Mouse (Mus musculus) neural tube, embryonic 11.5 days (tissue): ENCODE results near the gene Azin2. TPM values are rescaled to one million over a fixed set of nuclear protein-coding genes. Genes with fewer than 3 reads are reported as not detected.

Experiments used
- ATAC-seq: fragments of 200-750 bp; cut with Nextera tagmentation; 2 replicates; pipeline ENCODE4 v1.8.0; 2017; ENCODE audit warnings: moderate number of reproducible peaks, mild to moderate bottlenecking, moderate TSS enrichment, moderate library complexity; ENCODE audit not compliant: insufficient read depth, low FRiP score, low TSS enrichment
- DNase-seq: peaks from one replicate; pipeline ENCODE4 v3.0.0-alpha.2; 2015; ENCODE audit warnings: low spot score
- H3K27ac ChIP-seq: fragments of 300-500 bp; sonication (generic); 2 replicates; pipeline ENCODE4 v1.5.1; 2014; ENCODE audit warnings: low read depth, mild to moderate bottlenecking, low read length
- H3K27me3 ChIP-seq: fragments of 300-500 bp; sonication (generic); 2 replicates; pipeline ENCODE4 v1.6.1; 2014; ENCODE audit warnings: mild to moderate bottlenecking, low read length, mixed read lengths; ENCODE audit not compliant: control insufficient read depth, insufficient read depth
- H3K36me3 ChIP-seq: fragments of 300-500 bp; sonication (generic); 2 replicates; pipeline ENCODE4 v1.6.1; 2014; ENCODE audit warnings: mild to moderate bottlenecking, low read length, moderate library complexity, mixed read lengths; ENCODE audit not compliant: control insufficient read depth, insufficient read depth
- H3K4me1 ChIP-seq: fragments of 300-500 bp; sonication (generic); 2 replicates; pipeline ENCODE4 v1.6.1; 2014; ENCODE audit warnings: low read length, mixed read lengths; ENCODE audit not compliant: control insufficient read depth, insufficient read depth
- H3K4me2 ChIP-seq: fragments of 300-500 bp; sonication (generic); 2 replicates; pipeline ENCODE4 v1.6.1; 2014; ENCODE audit warnings: low read depth, mild to moderate bottlenecking, moderate library complexity
- H3K4me3 ChIP-seq: fragments of 300-500 bp; sonication (generic); 2 replicates; pipeline ENCODE4 v1.5.1; 2014; ENCODE audit warnings: low read depth, low read length
- H3K9ac ChIP-seq: fragments of 300-500 bp; sonication (generic); 2 replicates; pipeline ENCODE4 v1.6.1; 2014; ENCODE audit warnings: mild to moderate bottlenecking, low read length
- H3K9me3 ChIP-seq: fragments of 300-500 bp; sonication (generic); 2 replicates; pipeline ENCODE4 v1.6.1; 2016; ENCODE audit warnings: low read length; ENCODE audit not compliant: control insufficient read depth
- WGBS: fragments of 180-500 bp; shearing (Covaris S2); extraction: QIAGEN DNeasy Blood & Tissue Kit; methylation state at CpG from one replicate; pipeline ENCODE4 v1.1.7; 2014; 5-methylcytosine and 5-hydroxymethylcytosine counted together
- polyA plus RNA-seq: library from polyadenylated mRNA; unstranded; fragments of >200 nt; fragmentation: Nextera tagmentation; extraction: Ambion mirVana; gene quantifications from 2 replicates; pipeline ENCODE4 v1.2.1, GENCODE M21; 2014

The Azin2 gene
- polyA plus RNA-seq, 1 experiment from 2014 or later = 12.9 TPM

GRCm38 (mm10) chr4:128913794-128914193 lies 48.4 kb downstream of the Azin2 start:
- H3K9ac ChIP-seq = no peak overlapping the region
- DNase-seq (peak; percentile 39), ATAC-seq (no peak)
- H3K9me3 ChIP-seq = no peaks in the 10 kb centered on the region
- H3K4me2 ChIP-seq = no peak overlapping the region
- H3K4me3 ChIP-seq = no peak overlapping the region
- no peaks in the 10 kb centered on the region for H3K27me3 ChIP-seq
- H3K36me3 ChIP-seq = 0 out of 2 replicates have a peak, but pooled peaks cover 3% of the 10 kb centered on the region
- H3K4me1 ChIP-seq = no peaks in the 10 kb centered on the region
- no peak overlapping the region for H3K27ac ChIP-seq
- WGBS = 31% methylated on average over 4 of the region's 4 CpGs

GRCm38 (mm10) chr4:128912085-128912484 lies 50.2 kb downstream of the Azin2 start:
- no peak overlapping the region for H3K9ac ChIP-seq
- 0 out of 2 replicates have a peak, but pooled peaks cover 3% of the 10 kb centered on the region for H3K36me3 ChIP-seq
- no peak overlapping the region for H3K4me3 ChIP-seq
- H3K9me3 ChIP-seq = no peaks in the 10 kb centered on the region
- ATAC-seq (no peak), DNase-seq (no peak)
- H3K27ac ChIP-seq = no peak overlapping the region
- no peaks in the 10 kb centered on the region for H3K27me3 ChIP-seq
- peaks cover 2% of the 10 kb centered on the region; the same call in 1 of the 2 replicates for H3K4me1 ChIP-seq
- 89% methylated on average over 10 of the region's 10 CpGs for WGBS
- H3K4me2 ChIP-seq = no peak overlapping the region

- Histone ChIP-seq H3K36me3 (0 out of 2 replicates have a peak, but pooled peaks cover 3% of the 10 kb centered on the region), H3K4me2 (no peak overlapping the region), H3K27me3 (no peaks in the 10 kb centered on the region), H3K9me3 (no peaks in the 10 kb centered on the region), H3K4me1 (peaks cover 7% of the 10 kb centered on the region; the same call in 1 of the 2 replicates), H3K27ac (no peak overlapping the region), H3K9ac (no peak overlapping the region), H3K4me3 (no peak overlapping the region)
- ATAC-seq = no peak
- 84% methylated on average over 8 of the region's 8 CpGs for WGBS
- no peak for DNase-seq
Observed at GRCm38 (mm10) chr4:128910276-128911063, 51.8 kb downstream of the Azin2 start.

- DNase-seq (no peak), ATAC-seq (no peak)
- Histone ChIP-seq H3K9me3 (no peaks in the 10 kb centered on the region), H3K27ac (no peak overlapping the region), H3K36me3 (0 out of 2 replicates have a peak, but pooled peaks cover 3% of the 10 kb centered on the region), H3K27me3 (no peaks in the 10 kb centered on the region), H3K4me2 (no peak overlapping the region), H3K9ac (no peak overlapping the region), H3K4me3 (no peak overlapping the region), H3K4me1 (peaks cover 16% of the 10 kb centered on the region; the same call in 1 of the 2 replicates)
- WGBS = 90% methylated on average over 14 of the region's 14 CpGs
Observed at GRCm38 (mm10) chr4:128909378-128909831, 52.8 kb downstream of the Azin2 start.

GRCm38 (mm10) chr4:128908586-128909377 lies 53.5 kb downstream of the Azin2 start:
- Histone ChIP-seq H3K4me2 (no peak overlapping the region), H3K9ac (no peak overlapping the region), H3K36me3 (0 out of 2 replicates have a peak, but pooled peaks cover 3% of the 10 kb centered on the region), H3K4me3 (no peak overlapping the region), H3K27me3 (no peaks in the 10 kb centered on the region), H3K4me1 (peaks cover 21% of the 10 kb centered on the region), H3K27ac (no peak overlapping the region), H3K9me3 (no peaks in the 10 kb centered on the region)
- DNase-seq = peak; percentile 58
- 61% methylated on average over 24 of the region's 24 CpGs for WGBS
- no peak for ATAC-seq

- peaks cover 23% of the 10 kb centered on the region for H3K4me1 ChIP-seq
- WGBS = 72% methylated on average over 12 of the region's 12 CpGs
- H3K4me2 ChIP-seq = no peak overlapping the region
- no peaks in the 10 kb centered on the region for H3K27me3 ChIP-seq
- H3K36me3 ChIP-seq = 0 out of 2 replicates have a peak, but pooled peaks cover 3% of the 10 kb centered on the region
- DNase-seq (no peak), ATAC-seq (no peak)
- no peaks in the 10 kb centered on the region for H3K9me3 ChIP-seq
- 0 out of 2 replicates have a peak overlapping the region, but pooled peaks have one; percentile 39 for H3K27ac ChIP-seq
- H3K4me3 ChIP-seq = no peak overlapping the region
- H3K9ac ChIP-seq = no peak overlapping the region
Observed at GRCm38 (mm10) chr4:128907238-128907968, 54.8 kb downstream of the Azin2 start.

- ATAC-seq (no peak), DNase-seq (no peak)
- Histone ChIP-seq H3K4me1 (peaks cover 23% of the 10 kb centered on the region), H3K4me2 (no peak overlapping the region), H3K27ac (peak overlapping the region; percentile 39; the same call in 1 of the 2 replicates), H3K9me3 (no peaks in the 10 kb centered on the region), H3K27me3 (no peaks in the 10 kb centered on the region), H3K4me3 (no peak overlapping the region), H3K36me3 (0 out of 2 replicates have a peak, but pooled peaks cover 3% of the 10 kb centered on the region), H3K9ac (no peak overlapping the region)
- WGBS = 37% methylated on average over 8 of the region's 8 CpGs
Observed at GRCm38 (mm10) chr4:128906757-128907156, 55.5 kb downstream of the Azin2 start.

- DNase-seq (no peak), ATAC-seq (no peak)
- Histone ChIP-seq H3K4me3 (no peak overlapping the region), H3K36me3 (0 out of 2 replicates have a peak, but pooled peaks cover 3% of the 10 kb centered on the region), H3K9ac (no peak overlapping the region), H3K27ac (0 out of 2 replicates have a peak overlapping the region, but pooled peaks have one; percentile 50), H3K4me2 (no peak overlapping the region), H3K9me3 (no peaks in the 10 kb centered on the region), H3K4me1 (peaks cover 25% of the 10 kb centered on the region), H3K27me3 (no peaks in the 10 kb centered on the region)
- WGBS = 11% methylated on average over 8 of the region's 8 CpGs
Observed at GRCm38 (mm10) chr4:128905251-128905650, 57.0 kb downstream of the Azin2 start.
